Mouse (Mus musculus): Measurements from ENCODE around the gene Col25a1. TPM values are rescaled to one million over a fixed set of nuclear protein-coding genes. Genes with fewer than 3 reads are reported as not detected.

Gene Col25a1
- polyA plus RNA-seq, 1 experiment from 2014 or later = 3.0 TPM

- whole genome bisulfite sequencing (ENCODE audit: insufficient replicate concordance) = 77% methylated on average over 9 of the region's 9 CpGs
- ATAC-seq (replicated peaks; ENCODE audit: insufficient number of reproducible peaks, low FRiP score, low TSS enrichment) = no peak
- no peak overlapping the region for H3K4me2 ChIP-seq
- no peak overlapping the region for H3K9ac ChIP-seq (ENCODE audit: low read depth, low read length)
- H3K27ac ChIP-seq (ENCODE audit: low read depth, low read length) = no peak overlapping the region
- no peak overlapping the region for H3K4me3 ChIP-seq (ENCODE audit: low read depth, low read length)
- H3K9me3 ChIP-seq (replicated peaks; ENCODE audit: control insufficient read depth, low read length) = no peaks in the 10 kb centered on the region
- H3K4me1 ChIP-seq (ENCODE audit: control insufficient read depth, insufficient read depth, low read length) = no peaks in the 10 kb centered on the region
- H3K27me3 ChIP-seq (ENCODE audit: control insufficient read depth, insufficient read depth, low read length) = no peaks in the 10 kb centered on the region
- H3K36me3 ChIP-seq (ENCODE audit: control insufficient read depth, insufficient read depth, low read length) = no peaks in the 10 kb centered on the region
Measured at GRCm38 (mm10) chr3:130518457-130518879, 387.2 kb downstream of the Col25a1 start.

DNA sequence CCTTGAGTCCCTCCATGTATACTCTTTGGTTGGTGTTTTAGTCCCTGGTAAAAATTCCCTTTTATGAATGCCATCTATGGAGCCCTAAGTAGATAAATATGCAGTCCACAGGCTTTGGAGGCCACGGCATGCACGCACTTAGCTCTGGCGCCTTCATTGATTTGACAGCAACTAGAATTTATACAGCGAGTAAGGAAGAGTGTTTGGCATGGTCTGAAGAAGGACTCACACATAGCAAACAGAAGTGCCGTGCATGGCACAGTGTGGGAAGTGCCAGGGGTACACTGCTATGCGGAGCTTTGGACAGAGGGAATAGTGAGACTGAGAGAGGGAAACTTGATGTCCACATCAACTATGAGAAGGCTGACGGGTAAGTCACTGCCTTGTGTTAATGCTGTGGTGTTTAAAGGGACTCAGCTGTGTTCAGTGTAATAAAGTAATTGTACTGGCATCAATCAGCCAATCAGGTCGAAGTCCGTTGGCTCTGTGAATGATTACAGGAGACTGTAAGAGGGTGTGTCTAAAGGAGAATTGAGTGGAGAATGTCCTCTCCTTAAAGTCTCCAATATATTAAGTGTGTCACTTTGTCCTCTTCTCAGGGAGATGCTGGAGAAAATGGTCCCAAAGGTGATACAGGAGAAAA, 390.7 kb downstream of the Col25a1 start:
- Histone ChIP-seq H3K36me3 (ENCODE audit: control insufficient read depth, insufficient read depth, low read length) (no peaks in the 10 kb centered on the region), H3K9me3 (replicated peaks; ENCODE audit: control insufficient read depth, low read length) (no peaks in the 10 kb centered on the region), H3K4me3 (ENCODE audit: low read depth, low read length) (no peak overlapping the region), H3K4me2 (no peak overlapping the region), H3K9ac (ENCODE audit: low read depth, low read length) (no peak overlapping the region), H3K27ac (ENCODE audit: low read depth, low read length) (no peak overlapping the region), H3K4me1 (ENCODE audit: control insufficient read depth, insufficient read depth, low read length) (no peaks in the 10 kb centered on the region), H3K27me3 (ENCODE audit: control insufficient read depth, insufficient read depth, low read length) (no peaks in the 10 kb centered on the region)
- 85% methylated on average over 9 of the region's 9 CpGs for WGBS (ENCODE audit: insufficient replicate concordance)
- ATAC-seq (replicated peaks; ENCODE audit: insufficient number of reproducible peaks, low FRiP score, low TSS enrichment) = no peak

DNA sequence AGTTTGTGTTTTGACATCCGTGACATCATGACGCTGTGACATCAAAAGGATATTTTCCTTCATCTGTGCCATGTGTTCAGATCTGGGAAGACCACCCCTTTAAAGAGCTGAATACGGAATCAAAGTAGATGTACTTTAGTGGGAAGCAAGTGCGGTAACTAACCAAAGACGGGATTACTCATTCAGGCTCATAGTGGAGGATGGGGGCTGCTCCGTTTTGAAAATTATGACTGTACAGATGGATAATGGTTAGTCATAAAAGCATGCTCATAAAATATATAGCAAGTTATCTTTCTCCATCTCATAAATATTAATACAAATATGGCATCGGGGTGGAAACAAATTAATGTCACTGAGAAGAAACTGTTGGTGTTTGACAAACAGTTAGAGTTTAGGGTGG, 391.7 kb downstream of the Col25a1 start:
- no peak for ATAC-seq (replicated peaks; ENCODE audit: insufficient number of reproducible peaks, low FRiP score, low TSS enrichment)

DNA sequence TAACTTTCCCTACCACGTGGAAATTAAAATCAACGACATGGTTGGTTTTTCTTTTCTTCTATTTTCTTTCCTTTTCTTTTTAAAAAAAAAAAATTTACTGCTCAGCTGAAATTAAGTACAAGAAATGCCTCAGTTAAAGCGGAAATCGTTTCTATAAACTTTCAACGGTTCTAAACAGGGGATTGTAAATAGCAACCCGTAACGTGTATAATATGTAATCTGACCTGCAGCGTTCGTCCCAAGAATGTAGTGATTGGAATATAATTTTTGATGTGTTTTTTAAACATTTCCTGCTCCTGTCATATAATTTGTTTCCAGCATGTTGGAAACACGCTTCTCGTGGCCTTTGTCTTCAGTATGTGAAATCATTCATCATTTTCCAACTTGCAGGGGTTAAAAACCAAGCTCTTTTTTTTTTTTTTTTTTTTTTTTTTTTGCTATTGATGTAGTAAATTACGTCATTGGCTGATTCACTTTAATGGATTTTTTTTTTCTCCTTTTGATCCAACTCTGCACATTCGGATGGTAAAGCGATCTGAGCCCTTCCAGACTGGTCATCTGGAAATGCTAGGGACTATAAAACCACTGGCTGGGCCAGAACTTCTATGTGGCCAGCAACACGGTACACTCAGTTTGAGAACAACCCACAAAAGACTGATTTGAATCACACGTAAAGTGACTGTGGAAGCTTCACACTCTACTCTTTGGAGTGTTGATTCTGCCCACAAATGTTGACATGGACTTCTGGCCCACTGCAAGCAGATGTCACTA, 393.3 kb downstream of the Col25a1 start:
- Histone ChIP-seq H3K27me3 (ENCODE audit: control insufficient read depth, insufficient read depth, low read length) (no peaks in the 10 kb centered on the region), H3K4me3 (ENCODE audit: low read depth, low read length) (no peak overlapping the region), H3K9me3 (replicated peaks; ENCODE audit: control insufficient read depth, low read length) (no peaks in the 10 kb centered on the region), H3K4me1 (ENCODE audit: control insufficient read depth, insufficient read depth, low read length) (no peaks in the 10 kb centered on the region), H3K4me2 (no peak overlapping the region), H3K36me3 (ENCODE audit: control insufficient read depth, insufficient read depth, low read length) (no peaks in the 10 kb centered on the region), H3K9ac (ENCODE audit: low read depth, low read length) (no peak overlapping the region), H3K27ac (ENCODE audit: low read depth, low read length) (no peak overlapping the region)
- no peak for ATAC-seq (replicated peaks; ENCODE audit: insufficient number of reproducible peaks, low FRiP score, low TSS enrichment)
- 81% methylated on average over 16 of the region's 16 CpGs for WGBS (ENCODE audit: insufficient replicate concordance)

More for the DNA sequence above, 391.7 kb downstream of the Col25a1 start:
- Histone ChIP-seq H3K4me2 (no peak overlapping the region), H3K4me3 (ENCODE audit: low read depth, low read length) (no peak overlapping the region), H3K4me1 (ENCODE audit: control insufficient read depth, insufficient read depth, low read length) (no peaks in the 10 kb centered on the region), H3K36me3 (ENCODE audit: control insufficient read depth, insufficient read depth, low read length) (no peaks in the 10 kb centered on the region), H3K9me3 (replicated peaks; ENCODE audit: control insufficient read depth, low read length) (no peaks in the 10 kb centered on the region), H3K9ac (ENCODE audit: low read depth, low read length) (no peak overlapping the region), H3K27ac (ENCODE audit: low read depth, low read length) (no peak overlapping the region), H3K27me3 (ENCODE audit: control insufficient read depth, insufficient read depth, low read length) (no peaks in the 10 kb centered on the region)
- 80% methylated on average over 7 of the region's 7 CpGs for WGBS (ENCODE audit: insufficient replicate concordance)

DNA sequence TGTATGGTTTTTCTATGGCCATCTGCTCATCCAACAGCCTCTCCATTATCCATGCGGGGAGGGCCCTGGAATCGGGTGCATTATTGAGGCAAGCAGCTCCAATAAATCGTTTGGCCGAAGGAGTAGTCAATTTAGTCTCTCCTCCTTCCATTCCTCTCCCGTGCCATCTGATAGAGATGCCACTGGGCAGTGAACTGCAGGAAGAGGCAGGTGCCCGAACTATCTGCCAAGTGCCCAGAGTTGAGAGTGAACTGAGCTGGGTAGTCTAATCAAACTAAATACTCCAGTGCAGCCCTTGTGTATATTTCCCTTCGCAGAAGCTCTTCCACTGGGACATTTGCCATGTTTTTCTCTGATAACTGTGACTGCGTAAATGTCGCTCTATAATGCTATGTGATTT, 403.7 kb downstream of the Col25a1 start:
- Histone ChIP-seq H3K4me1 (ENCODE audit: control insufficient read depth, insufficient read depth, low read length) (no peaks in the 10 kb centered on the region), H3K36me3 (ENCODE audit: control insufficient read depth, insufficient read depth, low read length) (no peaks in the 10 kb centered on the region), H3K9ac (ENCODE audit: low read depth, low read length) (no peak overlapping the region), H3K4me2 (no peak overlapping the region), H3K9me3 (replicated peaks; ENCODE audit: control insufficient read depth, low read length) (no peaks in the 10 kb centered on the region), H3K27me3 (ENCODE audit: control insufficient read depth, insufficient read depth, low read length) (no peaks in the 10 kb centered on the region), H3K27ac (ENCODE audit: low read depth, low read length) (no peak overlapping the region), H3K4me3 (ENCODE audit: low read depth, low read length) (no peak overlapping the region)
- no peak for ATAC-seq (replicated peaks; ENCODE audit: insufficient number of reproducible peaks, low FRiP score, low TSS enrichment)
- 79% methylated on average over 9 of the region's 9 CpGs for WGBS (ENCODE audit: insufficient replicate concordance)

- Histone ChIP-seq H3K4me1 (ENCODE audit: control insufficient read depth, insufficient read depth, low read length) (no peaks in the 10 kb centered on the region), H3K4me3 (ENCODE audit: low read depth, low read length) (no peak overlapping the region), H3K9me3 (replicated peaks; ENCODE audit: control insufficient read depth, low read length) (no peaks in the 10 kb centered on the region), H3K9ac (ENCODE audit: low read depth, low read length) (no peak overlapping the region), H3K36me3 (ENCODE audit: control insufficient read depth, insufficient read depth, low read length) (no peaks in the 10 kb centered on the region), H3K4me2 (no peak overlapping the region), H3K27ac (ENCODE audit: low read depth, low read length) (no peak overlapping the region), H3K27me3 (ENCODE audit: control insufficient read depth, insufficient read depth, low read length) (no peaks in the 10 kb centered on the region)
- 48% methylated on average over 1 of the region's 1 CpGs for WGBS (ENCODE audit: insufficient replicate concordance)
- no peak for ATAC-seq (replicated peaks; ENCODE audit: insufficient number of reproducible peaks, low FRiP score, low TSS enrichment)
Measured at GRCm38 (mm10) chr3:130541541-130541940, 410.2 kb downstream of the Col25a1 start.

DNA sequence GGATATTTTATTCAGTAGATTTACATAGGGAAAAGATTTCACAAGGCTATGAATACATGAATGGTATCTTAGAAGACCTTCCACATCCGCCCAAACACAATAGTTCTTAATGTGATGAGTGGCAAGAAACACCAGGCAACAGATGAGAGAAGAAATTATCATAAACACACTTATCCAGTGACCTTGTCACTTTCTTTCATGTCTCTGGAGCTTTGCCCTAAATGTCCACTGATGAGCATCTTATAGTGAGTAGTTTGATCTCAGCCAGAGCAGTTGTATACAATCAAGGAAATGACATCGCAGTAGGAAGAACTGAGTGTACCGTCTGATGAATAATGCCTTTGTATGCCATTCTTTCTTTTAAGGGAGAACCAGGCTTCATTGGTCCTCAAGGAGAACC, 414.7 kb downstream of the Col25a1 start:
- Histone ChIP-seq H3K4me3 (ENCODE audit: low read depth, low read length) (no peak overlapping the region), H3K9me3 (replicated peaks; ENCODE audit: control insufficient read depth, low read length) (no peaks in the 10 kb centered on the region), H3K27me3 (ENCODE audit: control insufficient read depth, insufficient read depth, low read length) (no peaks in the 10 kb centered on the region), H3K27ac (ENCODE audit: low read depth, low read length) (no peak overlapping the region), H3K36me3 (ENCODE audit: control insufficient read depth, insufficient read depth, low read length) (no peaks in the 10 kb centered on the region), H3K4me1 (ENCODE audit: control insufficient read depth, insufficient read depth, low read length) (no peaks in the 10 kb centered on the region), H3K4me2 (no peak overlapping the region), H3K9ac (ENCODE audit: low read depth, low read length) (no peak overlapping the region)
- 73% methylated on average over 3 of the region's 3 CpGs for WGBS (ENCODE audit: insufficient replicate concordance)
- ATAC-seq (replicated peaks; ENCODE audit: insufficient number of reproducible peaks, low FRiP score, low TSS enrichment) = no peak

DNA sequence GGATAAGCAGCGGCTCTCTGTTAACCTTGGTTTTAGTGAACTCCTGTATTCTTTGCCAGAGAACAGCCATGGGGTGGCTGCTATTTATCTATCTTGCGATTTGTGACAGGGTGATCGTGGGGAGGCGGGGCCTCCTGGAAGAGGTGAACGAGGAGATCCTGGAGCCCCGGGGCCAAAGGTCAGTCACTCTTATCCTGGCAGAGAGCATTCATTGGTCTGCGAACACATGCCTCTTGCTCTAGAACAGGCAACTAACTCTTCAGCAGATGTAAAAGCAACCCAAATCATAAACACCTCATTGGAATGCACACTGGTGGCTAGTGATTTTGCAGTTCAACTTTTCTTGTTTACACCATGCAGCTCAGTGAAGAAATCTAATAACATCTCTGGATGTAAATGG, 417.8 kb downstream of the Col25a1 start:
- ATAC-seq (replicated peaks; ENCODE audit: insufficient number of reproducible peaks, low FRiP score, low TSS enrichment) = no peak
- Histone ChIP-seq H3K9ac (ENCODE audit: low read depth, low read length) (no peak overlapping the region), H3K9me3 (replicated peaks; ENCODE audit: control insufficient read depth, low read length) (no peaks in the 10 kb centered on the region), H3K4me1 (ENCODE audit: control insufficient read depth, insufficient read depth, low read length) (no peaks in the 10 kb centered on the region), H3K27me3 (ENCODE audit: control insufficient read depth, insufficient read depth, low read length) (no peaks in the 10 kb centered on the region), H3K4me2 (no peak overlapping the region), H3K27ac (ENCODE audit: low read depth, low read length) (no peak overlapping the region), H3K36me3 (ENCODE audit: control insufficient read depth, insufficient read depth, low read length) (no peaks in the 10 kb centered on the region), H3K4me3 (ENCODE audit: low read depth, low read length) (no peak overlapping the region)
- WGBS (ENCODE audit: insufficient replicate concordance) = 73% methylated on average over 7 of the region's 7 CpGs

DNA sequence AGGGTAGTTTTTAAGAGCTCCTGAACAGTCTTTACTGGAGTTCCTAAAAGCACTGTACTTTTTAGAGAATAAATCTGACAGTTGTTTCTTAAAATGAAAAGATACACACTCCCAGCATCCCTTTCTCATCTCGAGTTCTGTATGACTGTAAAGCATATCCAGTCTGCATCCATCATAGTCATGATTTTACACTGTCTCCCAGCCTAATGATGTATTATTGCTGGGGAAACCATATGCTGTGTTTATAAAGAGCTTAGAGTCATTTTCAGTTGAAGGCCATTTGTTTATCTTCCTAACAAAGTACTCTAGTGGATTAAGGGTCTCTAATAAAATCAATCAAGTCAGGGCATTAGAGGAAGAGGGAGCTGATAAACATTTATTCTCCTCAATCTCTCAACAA, 425.0 kb downstream of the Col25a1 start:
- Histone ChIP-seq H3K9me3 (replicated peaks; ENCODE audit: control insufficient read depth, low read length) (no peaks in the 10 kb centered on the region), H3K4me2 (no peak overlapping the region), H3K4me1 (ENCODE audit: control insufficient read depth, insufficient read depth, low read length) (no peaks in the 10 kb centered on the region), H3K27me3 (ENCODE audit: control insufficient read depth, insufficient read depth, low read length) (no peaks in the 10 kb centered on the region), H3K36me3 (ENCODE audit: control insufficient read depth, insufficient read depth, low read length) (no peaks in the 10 kb centered on the region), H3K9ac (ENCODE audit: low read depth, low read length) (no peak overlapping the region), H3K27ac (ENCODE audit: low read depth, low read length) (no peak overlapping the region), H3K4me3 (ENCODE audit: low read depth, low read length) (no peak overlapping the region)
- ATAC-seq (replicated peaks; ENCODE audit: insufficient number of reproducible peaks, low FRiP score, low TSS enrichment) = no peak
- WGBS (ENCODE audit: insufficient replicate concordance) = 58% methylated on average over 1 of the region's 1 CpGs
